Comparison of ENCODE assay signal across 11 mouse cellular contexts in the genomic region with DNA sequence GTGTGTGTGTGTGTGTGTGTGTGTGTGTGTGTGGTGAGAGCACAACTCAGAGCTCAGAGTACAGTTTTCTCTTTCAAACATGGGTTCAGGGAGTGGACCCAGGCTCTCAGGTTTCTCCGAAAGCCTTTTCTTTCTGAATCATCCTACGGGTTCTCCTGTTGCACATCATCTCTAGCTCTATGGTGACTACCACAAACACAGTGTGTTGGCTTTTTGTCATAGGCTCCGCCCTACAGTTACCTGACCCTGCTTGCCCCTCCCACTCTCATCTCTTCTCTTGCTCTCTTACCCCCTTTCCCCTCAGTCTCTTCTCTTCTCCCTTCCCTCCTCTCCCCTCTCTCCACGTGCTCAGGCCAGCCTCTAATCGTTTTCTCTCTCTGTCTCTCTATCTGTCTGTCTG. TPM values are rescaled to one million over a fixed set of nuclear protein-coding genes. Genes with fewer than 3 reads are reported as not detected.
A peak's percentile ranks its signal among the peaks of the same experiment; 100 is the strongest.
DNase-seq lines count a peak whose midpoint lies in the region; ATAC-seq lines count a peak whose summit lies in the region.
"Had no signal": no experiment of that assay in that cellular context is flagged by ENCODE, and none has a peak within 500 bp of the region (broad histone marks: within the 10 kb centered on the region; RNA-seq: fewer than 3 reads in every experiment).

No protein-coding gene starts in this region.

- 0 out of 2 replicates have a peak, but pooled peaks have one; percentile 5 for ATAC-seq in heart, embryonic 16.5 days (replicated peaks; ENCODE audit: extremely low read depth, insufficient read depth, low FRiP score)
- ATAC-seq in activated CD4-positive, CD25-positive, alpha-beta regulatory T cell, adult 4 months: peak; percentile 13
- ATAC-seq in liver, embryonic 15.5 days (ENCODE audit: insufficient read depth): peak; percentile 30

- WGBS in heart, embryonic 16.5 days: 72% methylated on average over 5 of the region's 5 CpGs
- 23% methylated on average over 5 of the region's 5 CpGs for WGBS in liver, embryonic 15.5 days (ENCODE audit: insufficient replicate concordance)

- H3K9ac ChIP-seq in heart, embryonic 16.5 days (ENCODE audit: low read length): no peak overlapping the region
- H3K9ac ChIP-seq in liver, embryonic 15.5 days: no peak overlapping the region
- H3K9ac ChIP-seq: embryonic facial prominence, embryonic 15.5 days; midbrain, embryonic 12.5 days; neural tube, embryonic 13.5 days had no signal

- H3K4me2 ChIP-seq in heart, embryonic 16.5 days (ENCODE audit: low read depth, low read length): no peak overlapping the region
- H3K4me2 ChIP-seq in liver, embryonic 15.5 days: peak overlapping the region; percentile 42; the same call in 1 of the 2 replicates
- H3K4me2 ChIP-seq: embryonic facial prominence, embryonic 15.5 days; midbrain, embryonic 12.5 days; neural tube, embryonic 13.5 days had no signal

- H3K36me3 ChIP-seq in heart, embryonic 16.5 days (ENCODE audit: control insufficient read depth, insufficient read depth): no peaks in the 10 kb centered on the region
- no peaks in the 10 kb centered on the region for H3K36me3 ChIP-seq in liver, embryonic 15.5 days (replicated peaks)
- H3K36me3 ChIP-seq: embryonic facial prominence, embryonic 15.5 days; midbrain, embryonic 12.5 days; neural tube, embryonic 13.5 days had no signal

- no peaks in the 10 kb centered on the region for H3K9me3 ChIP-seq in heart, embryonic 16.5 days (replicated peaks; ENCODE audit: control insufficient read depth, low read length)
- H3K9me3 ChIP-seq in liver, embryonic 15.5 days (replicated peaks): no peaks in the 10 kb centered on the region
- H3K9me3 ChIP-seq: embryonic facial prominence, embryonic 15.5 days; midbrain, embryonic 12.5 days; neural tube, embryonic 13.5 days had no signal

- H3K27ac ChIP-seq in heart, embryonic 16.5 days (ENCODE audit: low read length): no peak overlapping the region
- H3K27ac ChIP-seq in liver, embryonic 15.5 days (replicated peaks): no peak overlapping the region
- H3K27ac ChIP-seq: embryonic facial prominence, embryonic 15.5 days; midbrain, embryonic 12.5 days; neural tube, embryonic 13.5 days had no signal

- peaks cover 5% of the 10 kb centered on the region for H3K4me1 ChIP-seq in heart, embryonic 16.5 days (ENCODE audit: control insufficient read depth, insufficient read depth, low read length)
- peaks cover 13% of the 10 kb centered on the region for H3K4me1 ChIP-seq in liver, embryonic 15.5 days (replicated peaks)
- H3K4me1 ChIP-seq: midbrain, embryonic 12.5 days; neural tube, embryonic 13.5 days had no signal

- no peak for DNase-seq in heart, adult 11 months
- DNase-seq in 416B (ENCODE audit: low read depth): peak; percentile 93
- DNase-seq in gastrocnemius, postnatal 4 days (ENCODE audit: low spot score in 2 of 2): no peak
- no peak for DNase-seq in gastrocnemius, adult 8-10 months (ENCODE audit: low spot score in 2 of 2)
- DNase-seq in embryo, embryonic 10.5 days (ENCODE audit: low spot score): no peak

- H3K4me3 ChIP-seq in heart, embryonic 16.5 days (ENCODE audit: low read length): no peak overlapping the region
- no peak overlapping the region for H3K4me3 ChIP-seq in liver, embryonic 15.5 days (replicated peaks)
- H3K4me3 ChIP-seq: embryonic facial prominence, embryonic 15.5 days; midbrain, embryonic 12.5 days; neural tube, embryonic 13.5 days had no signal

- no peaks in the 10 kb centered on the region for H3K27me3 ChIP-seq in heart, embryonic 16.5 days (ENCODE audit: control insufficient read depth, insufficient read depth, low read length)
- H3K27me3 ChIP-seq in liver, embryonic 15.5 days: no peaks in the 10 kb centered on the region
- H3K27me3 ChIP-seq: embryonic facial prominence, embryonic 15.5 days; midbrain, embryonic 12.5 days; neural tube, embryonic 13.5 days had no signal

RNA-seq across cellular contexts. Expression of a gene that starts 15.6 kb away (rescaled TPM):
- polyA plus RNA-seq in heart, embryonic 16.5 days (2015; fragmentation: Nextera tagmentation; extraction: Ambion mirVana): 19.9 and 23.7 TPM in 2 replicates
- 10 to 100 TPM; 53.0 to 58.6 TPM for polyA plus RNA-seq in activated CD4-positive, CD25-positive, alpha-beta regulatory T cell, adult 4 months (2017; shearing (Covaris generic))
- 17.8 TPM in 2 replicates for polyA plus RNA-seq in liver, embryonic 15.5 days (2015; fragmentation: Nextera tagmentation; extraction: Ambion mirVana)
- total RNA-seq in gastrocnemius, postnatal 4 days (2021): 10 to 100 TPM; 22.8 to 27.9 TPM
- 1 to 10 TPM; 5.2 to 9.0 (median 7.5) TPM for total RNA-seq in gastrocnemius, adult 8-10 months (2022)

RNA-seq across cellular contexts. Expression of a gene that starts 51.5 kb away (rescaled TPM):
- polyA plus RNA-seq in heart, embryonic 16.5 days (2015; fragmentation: Nextera tagmentation; extraction: Ambion mirVana): 13.3 and 13.4 TPM in 2 replicates
- 10 to 100 TPM; 25.9 to 33.6 TPM for polyA plus RNA-seq in activated CD4-positive, CD25-positive, alpha-beta regulatory T cell, adult 4 months (2017; shearing (Covaris generic))
- 7.4 and 8.9 TPM in 2 replicates for polyA plus RNA-seq in liver, embryonic 15.5 days (2015; fragmentation: Nextera tagmentation; extraction: Ambion mirVana)
- 10 to 100 TPM; 21.3 to 23.1 TPM for total RNA-seq in gastrocnemius, postnatal 4 days (2021)
- total RNA-seq in gastrocnemius, adult 8-10 months (2022): 10 to 100 TPM; 14.4 to 17.9 (median 16.1) TPM
